Mouse (Mus musculus): ENCODE measurements at regions not wholly inside any gene's neighbourhood (a gene's known extent, or its start where the extent isn't known, plus 50 kb on each side); places are given as distances from the start of the nearest gene placed in this dataset.

GRCm38 (mm10) chr8:126661511-126662142 is 67.8 kb upstream of the Irf2bp2 start:
- no peak for DNase-seq (ENCODE audit: low spot score in 2 of 2)

- no peak for DNase-seq (ENCODE audit: low spot score in 2 of 2)
These were observed 67.0 kb upstream of the Irf2bp2 start for GRCm38 (mm10) chr8:126660658-126661316.

GRCm38 (mm10) chr8:126659691-126660657 is 66.2 kb upstream of the Irf2bp2 start:
- no peak for DNase-seq (ENCODE audit: low spot score in 2 of 2)

GRCm38 (mm10) chr8:126657546-126657945 is 63.8 kb upstream of the Irf2bp2 start:
- DNase-seq (ENCODE audit: low spot score in 2 of 2): no peak

GRCm38 (mm10) chr8:126656554-126657260 is 62.9 kb upstream of the Irf2bp2 start:
- DNase-seq (ENCODE audit: low spot score in 2 of 2): no peak

GRCm38 (mm10) chr8:126655565-126655964 is 61.8 kb upstream of the Irf2bp2 start:
- no peak for DNase-seq (ENCODE audit: low spot score in 2 of 2)

GRCm38 (mm10) chr8:126654353-126654752 is 60.6 kb upstream of the Irf2bp2 start:
- no peak for DNase-seq (ENCODE audit: low spot score in 2 of 2)

GRCm38 (mm10) chr8:126652151-126652550 is 58.4 kb upstream of the Irf2bp2 start:
- no peak for DNase-seq (ENCODE audit: low spot score in 2 of 2)

- no peak for DNase-seq (ENCODE audit: low spot score in 2 of 2)
These were observed 57.2 kb upstream of the Irf2bp2 start for GRCm38 (mm10) chr8:126650945-126651344.

- no peak for DNase-seq (ENCODE audit: low spot score in 2 of 2)
These were observed 55.5 kb upstream of the Irf2bp2 start for GRCm38 (mm10) chr8:126649305-126649704.

- DNase-seq (ENCODE audit: low spot score in 2 of 2): no peak
These were observed 53.6 kb upstream of the Irf2bp2 start for GRCm38 (mm10) chr8:126647350-126647749.

GRCm38 (mm10) chr8:126646604-126647311 is 53.0 kb upstream of the Irf2bp2 start:
- no peak for DNase-seq (ENCODE audit: low spot score in 2 of 2)

GRCm38 (mm10) chr8:126644179-126644578 is 50.4 kb upstream of the Irf2bp2 start:
- no peak for DNase-seq (ENCODE audit: low spot score in 2 of 2)
